In the genomic region with DNA sequence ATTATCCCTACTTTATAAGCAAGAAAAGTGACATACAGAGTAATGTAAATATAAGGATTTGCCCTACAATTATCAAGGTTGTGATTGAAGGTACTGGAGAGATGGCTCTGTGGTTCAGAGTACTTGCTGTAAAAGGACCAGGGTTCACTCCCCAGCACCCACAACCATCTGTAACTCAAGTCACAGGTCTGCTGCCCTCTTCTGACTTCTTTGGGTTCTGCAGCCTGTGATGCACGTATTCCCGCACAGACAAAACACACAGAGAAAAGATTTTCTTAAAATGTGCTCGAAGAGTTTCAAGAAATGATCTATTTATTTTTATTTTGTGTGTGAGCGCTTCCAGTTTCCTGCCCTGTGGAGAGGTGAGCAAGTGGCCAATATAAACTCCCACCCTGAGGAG, we compare ENCODE assay signal across 22 mouse cellular contexts. TPM values are rescaled to one million over a fixed set of nuclear protein-coding genes. Genes with fewer than 3 reads are reported as not detected.
DNase-seq lines count a peak whose midpoint lies in the region; ATAC-seq and TF ChIP-seq lines count a peak whose summit lies in the region.
"Had no signal": no experiment of that assay in that cellular context is flagged by ENCODE, and none has a peak within 500 bp of the region (broad histone marks: within the 10 kb centered on the region; RNA-seq: fewer than 3 reads in every experiment).

No protein-coding gene starts in this region.

- H3K4me2 ChIP-seq in lung, embryonic 14.5 days: no peak overlapping the region
- H3K4me2 ChIP-seq: heart, embryonic 15.5 days; hindbrain, embryonic 14.5 days; midbrain, embryonic 11.5 days had no signal

- H3K9me3 ChIP-seq in lung, embryonic 14.5 days (ENCODE audit: low read depth, low read length): no peaks in the 10 kb centered on the region
- H3K9me3 ChIP-seq in ES-E14 (ENCODE audit: control insufficient read depth, insufficient read depth, low read depth, low read length): no peaks in the 10 kb centered on the region
- no peaks in the 10 kb centered on the region for H3K9me3 ChIP-seq in limb, embryonic 10.5 days (replicated peaks)
- H3K9me3 ChIP-seq: forebrain, embryonic 10.5 days; heart, embryonic 15.5 days had no signal

- no peak overlapping the region for H3K4me3 ChIP-seq in gastrocnemius, adult 2 months
- H3K4me3 ChIP-seq in lung, embryonic 14.5 days (ENCODE audit: low read depth, low read length): no peak overlapping the region
- no peak overlapping the region for H3K4me3 ChIP-seq in ES-E14 (ENCODE audit: insufficient read depth in 1 of 2, low read depth in 1 of 2, low read length in 2 of 2, poor library complexity in 1 of 2, severe bottlenecking in 1 of 2)
- no peak overlapping the region for H3K4me3 ChIP-seq in limb, embryonic 10.5 days
- H3K4me3 ChIP-seq: forebrain, embryonic 10.5 days; heart, embryonic 15.5 days had no signal

- peaks cover 29% of the 10 kb centered on the region for H3K4me1 ChIP-seq in lung, embryonic 14.5 days (ENCODE audit: insufficient read depth)
- H3K4me1 ChIP-seq in ES-E14 (ENCODE audit: control insufficient read depth in 2 of 2, insufficient read depth in 2 of 2, low read length in 2 of 2, poor library complexity in 1 of 2): peaks cover 2 to 23% of the 10 kb centered on the region in 2 experiments; a peak in 2 of 4 replicates
- peaks cover 42% of the 10 kb centered on the region for H3K4me1 ChIP-seq in limb, embryonic 10.5 days

- peak; percentile 4; the same call in 1 of the 2 replicates for TF ChIP-seq CTCF in gastrocnemius, adult 2 months (IDR thresholded peaks at IDR 0.05)
- TF ChIP-seq CTCF in lung, embryonic 14.5 days (IDR thresholded peaks at IDR 0.05; ENCODE audit: low read depth): peak; percentile 23; the same call in 1 of the 2 replicates
- peak; percentile 17; the same call in 1 of the 2 replicates for TF ChIP-seq CTCF in brain, embryonic 14.5 days (IDR thresholded peaks at IDR 0.05; ENCODE audit: borderline replicate concordance, extremely low read depth, insufficient read depth, insufficient read length)

- no peak for TF ChIP-seq POLR2A in brain, embryonic 14.5 days (IDR thresholded peaks at IDR 0.05; ENCODE audit: borderline replicate concordance, extremely low read depth, insufficient read depth, insufficient read length, poor library complexity, severe bottlenecking)

- H3K36me3 ChIP-seq in lung, embryonic 14.5 days (ENCODE audit: insufficient read depth): no peaks in the 10 kb centered on the region
- no peaks in the 10 kb centered on the region for H3K36me3 ChIP-seq in ES-E14 (ENCODE audit: control insufficient read depth, insufficient read depth, low read length, poor library complexity, severe bottlenecking)
- H3K36me3 ChIP-seq in limb, embryonic 10.5 days: no peaks in the 10 kb centered on the region
- H3K36me3 ChIP-seq: forebrain, embryonic 10.5 days; heart, embryonic 15.5 days had no signal

- H3K9ac ChIP-seq in lung, embryonic 14.5 days: no peak overlapping the region
- no peak overlapping the region for H3K9ac ChIP-seq in ES-E14 (ENCODE audit: insufficient read depth, low read depth, low read length, poor library complexity, severe bottlenecking)
- H3K9ac ChIP-seq: forebrain, postnatal 0 days; heart, embryonic 15.5 days; hindbrain, embryonic 14.5 days; liver, embryonic 14.5 days had no signal

- no peak overlapping the region for H3K27ac ChIP-seq in gastrocnemius, adult 2 months
- no peak overlapping the region for H3K27ac ChIP-seq in lung, embryonic 14.5 days (ENCODE audit: low read depth)
- H3K27ac ChIP-seq in ES-E14 (ENCODE audit: insufficient read depth, low read depth, low read length, poor library complexity, severe bottlenecking): no peak overlapping the region
- no peak overlapping the region for H3K27ac ChIP-seq in limb, embryonic 10.5 days
- H3K27ac ChIP-seq: heart, embryonic 15.5 days; hindbrain, embryonic 14.5 days; liver, embryonic 14.5 days had no signal

- intact Hi-C loops in gastrocnemius, adult 2 months (cut with DNase I): no loop called here

- WGBS in lung, embryonic 14.5 days: 91% methylated on average over 4 of the region's 4 CpGs
- 93% methylated on average over 4 of the region's 4 CpGs for WGBS in limb, embryonic 10.5 days

- in situ Hi-C loops in ES-E14 (cut with MboI; ENCODE audit: low sequenced_read_pairs in 2 of 2, unreplicated experiment in 2 of 2): no loop called here

- no peaks in the 10 kb centered on the region for H3K27me3 ChIP-seq in lung, embryonic 14.5 days (ENCODE audit: insufficient read depth, low read length)
- H3K27me3 ChIP-seq in limb, embryonic 10.5 days (ENCODE audit: low read depth, poor library complexity, severe bottlenecking): peaks cover 37% of the 10 kb centered on the region
- H3K27me3 ChIP-seq: heart, embryonic 15.5 days had no signal

- DNase-seq in gastrocnemius, adult 2 months: no peak
- no peak for DNase-seq in gastrocnemius, postnatal 10 days
- DNase-seq in lung, embryonic 14.5 days: no peak
- DNase-seq in lung, postnatal 4 days: no peak
- DNase-seq in ES-E14 (ENCODE audit: low read depth, low spot score): peak; percentile 61
- no peak for DNase-seq in brain, embryonic 14.5 days (ENCODE audit: low read depth)
- DNase-seq in limb, embryonic 10.5 days (ENCODE audit: low spot score): no peak
- no peak for DNase-seq in Muller cell, postnatal 12 days (ENCODE audit: inconsistent ontology term)
- DNase-seq: adrenal gland, postnatal 10 days; cerebellum, adult 8-10 months; forebrain, postnatal 0 days; gastrocnemius, postnatal 36 days; heart, postnatal 36 days; kidney, adult 8-10 months; kidney, postnatal 25 days had no signal

- ATAC-seq in lung, embryonic 14.5 days (ENCODE audit: insufficient read depth): no peak
- ATAC-seq: forebrain, postnatal 0 days; inflammation-experienced regulatory T-cells, adult 6 months had no signal

TF ChIP-seq in ES-E14, 5 proteins besides CTCF, POLR2A, EP300 and RAD21:
- TF ChIP-seq HCFC1 (IDR thresholded peaks at IDR 0.05; ENCODE audit: borderline replicate concordance, insufficient read depth, low read length) (no peak), ZC3H11A (IDR thresholded peaks at IDR 0.05; ENCODE audit: borderline replicate concordance, low read depth, low read length) (peak; percentile 17; the same call in 1 of the 2 replicates)

RNA-seq across cellular contexts. Expression of gene Mdfi, which starts 30.8 kb away (rescaled TPM):
- total RNA-seq in gastrocnemius, adult 2 months (2021): under 1 TPM; 0.31 to 0.42 TPM
- 10 to 100 TPM in 1 of 2 experiments, 1 to 10 TPM in 1; 7.2 to 10.0 TPM for total RNA-seq in gastrocnemius, postnatal 10 days (2021)
- polyA plus RNA-seq in lung, embryonic 14.5 days (2014; fragmentation: Nextera tagmentation; extraction: Ambion mirVana): 38.8 and 43.6 TPM in 2 replicates
- total RNA-seq in ES-E14 (2012; rRNA removed): 15.6 and 25.0 TPM in 2 replicates
- polyA plus RNA-seq in brain, embryonic 14.5 days (2012; rRNA removed): 35.8 and 37.8 TPM in 2 replicates
- 18.9 and 21.6 TPM in 2 replicates for polyA plus RNA-seq in limb, embryonic 10.5 days (2016; fragmentation: Nextera tagmentation; extraction: Ambion mirVana)
- total RNA-seq: neutrophil, adult 5-6 weeks had no signal
- polyA plus RNA-seq: inflammation-experienced regulatory T-cells, adult 6 months had no signal

Comparison
In these comparisons a context has a peak if more than half of its experiments do, and no peak if none do; other contexts are left out.
1. RNA of gene Mdfi, which starts 30.8 kb away (total RNA-seq): 15.6 to 25.0 TPM in ES-E14 and 7.2 to 10.0 TPM in gastrocnemius, postnatal 10 days; 0.31 to 0.42 TPM in gastrocnemius, adult 2 months; every median in the first group is over 4 times any median in the second.
2. Peak in every context shown above with its lines, with median percentiles within 50 percentile points of each other: CTCF ChIP-seq.